Mouse (Mus musculus) 3T3-L1 (cell line): ENCODE measurements at regions not wholly inside any gene's neighbourhood (a gene's known extent, or its start where the extent isn't known, plus 50 kb on each side); places are given as distances from the start of the nearest gene placed in this dataset.

Experiments used
- DNase-seq: peaks from one replicate; pipeline ENCODE4 v3.0.0-alpha.2; 2015; ENCODE audit warnings: low read depth, low spot score

- DNase-seq, result no peak
Observed at GRCm38 (mm10) chr9:51518376-51518775, 189.7 kb upstream of the 1810046K07Rik start.

GRCm38 (mm10) chr9:51523471-51523870, 194.8 kb upstream of the 1810046K07Rik start:
- DNase-seq, result peak; percentile 82

GRCm38 (mm10) chr9:51525906-51526305, 197.2 kb upstream of the 1810046K07Rik start:
- peak; percentile 18 for DNase-seq

- DNase-seq, result peak; percentile 54
Observed at GRCm38 (mm10) chr9:51538894-51539293, 210.2 kb upstream of the 1810046K07Rik start.

GRCm38 (mm10) chr9:51541940-51542339, 213.2 kb upstream of the 1810046K07Rik start:
- peak; percentile 27 for DNase-seq

- DNase-seq, result no peak
Observed at GRCm38 (mm10) chr9:51572040-51572439, 193.1 kb upstream of the Arhgap20 start.

- DNase-seq, result no peak
Observed at GRCm38 (mm10) chr9:51581601-51582000, 183.5 kb upstream of the Arhgap20 start.

- no peak for DNase-seq
Observed at GRCm38 (mm10) chr9:51593707-51594106, 171.4 kb upstream of the Arhgap20 start.

GRCm38 (mm10) chr9:51598706-51599105, 166.4 kb upstream of the Arhgap20 start:
- DNase-seq, result peak; percentile 9

- DNase-seq, result no peak
Observed at GRCm38 (mm10) chr9:51608158-51608557, 157.0 kb upstream of the Arhgap20 start.

- DNase-seq, result no peak
Observed at GRCm38 (mm10) chr9:51608697-51609456, 156.3 kb upstream of the Arhgap20 start.

GRCm38 (mm10) chr9:51626156-51626555, 139.0 kb upstream of the Arhgap20 start:
- DNase-seq, result no peak

GRCm38 (mm10) chr9:51636097-51636496, 129.0 kb upstream of the Arhgap20 start:
- DNase-seq, result no peak

GRCm38 (mm10) chr9:51636559-51637127, 128.5 kb upstream of the Arhgap20 start:
- no peak for DNase-seq

- no peak for DNase-seq
Observed at GRCm38 (mm10) chr9:51637131-51637920, 127.8 kb upstream of the Arhgap20 start.

- DNase-seq, result no peak
Observed at GRCm38 (mm10) chr9:51641706-51642105, 123.4 kb upstream of the Arhgap20 start.

- DNase-seq, result no peak
Observed at GRCm38 (mm10) chr9:51645426-51645825, 119.7 kb upstream of the Arhgap20 start.

- DNase-seq, result no peak
Observed at GRCm38 (mm10) chr9:51653376-51654292, 111.5 kb upstream of the Arhgap20 start.

GRCm38 (mm10) chr9:51654645-51655044, 110.5 kb upstream of the Arhgap20 start:
- DNase-seq, result peak; percentile 57

- peak; percentile 86 for DNase-seq
Observed at GRCm38 (mm10) chr9:51657796-51658195, 107.3 kb upstream of the Arhgap20 start.
